Mouse (Mus musculus): ENCODE data around the gene Olfr617. TPM values are rescaled to one million over a fixed set of nuclear protein-coding genes. Genes with fewer than 3 reads are reported as not detected.

Olfr617 gene
- polyA plus RNA-seq (2021; fragmentation: Nextera tagmentation): not detected in 2 replicates
- long read RNA-seq, experiment 1: 0 reads
- long read RNA-seq, experiment 2: 0 reads

GRCm38 (mm10) chr7:103572761-103573160, at the start of gene Olfr617:
TSS of gene Olfr617 (plus strand) at chr7:103573061.

GRCm38 (mm10) chr7:103542617-103543016, 30.2 kb upstream of the Olfr617 start, which contains the start of gene Olfr612:
TSS of gene Olfr612 (minus strand) at chr7:103542717.

GRCm38 (mm10) chr7:103547774-103548173, 25.1 kb upstream of the Olfr617 start, which contains the start of gene Olfr613:
TSS of gene Olfr613 (plus strand) at chr7:103548074.

GRCm38 (mm10) chr7:103555779-103556178, 17.1 kb upstream of the Olfr617 start, which contains the start of gene Olfr615:
TSS of gene Olfr615 (plus strand) at chr7:103556079.

DNA sequence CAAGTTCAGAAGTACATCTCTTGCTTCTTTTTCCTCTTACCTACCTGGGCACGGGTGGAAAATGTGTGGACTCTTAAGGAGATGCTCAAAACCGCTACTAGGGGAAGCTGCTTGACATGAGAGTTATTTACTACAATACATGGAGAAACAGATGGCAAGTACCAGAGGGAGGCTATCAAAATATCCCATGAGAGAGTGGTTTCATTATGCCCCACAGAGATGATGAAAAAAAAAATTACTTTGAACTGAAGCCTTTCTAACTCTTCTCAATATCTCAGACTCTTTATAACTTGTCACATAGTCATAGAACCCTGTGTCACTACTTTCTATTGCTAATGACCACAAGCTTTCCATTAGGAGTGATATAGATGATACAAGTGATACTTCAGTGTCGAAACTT, 3.8 kb upstream of the Olfr617 start, which contains the start of gene Olfr616:
Gene Olfr616 (minus strand): TSS at position 101 of the 400 bp plus-strand sequence.

DNA sequence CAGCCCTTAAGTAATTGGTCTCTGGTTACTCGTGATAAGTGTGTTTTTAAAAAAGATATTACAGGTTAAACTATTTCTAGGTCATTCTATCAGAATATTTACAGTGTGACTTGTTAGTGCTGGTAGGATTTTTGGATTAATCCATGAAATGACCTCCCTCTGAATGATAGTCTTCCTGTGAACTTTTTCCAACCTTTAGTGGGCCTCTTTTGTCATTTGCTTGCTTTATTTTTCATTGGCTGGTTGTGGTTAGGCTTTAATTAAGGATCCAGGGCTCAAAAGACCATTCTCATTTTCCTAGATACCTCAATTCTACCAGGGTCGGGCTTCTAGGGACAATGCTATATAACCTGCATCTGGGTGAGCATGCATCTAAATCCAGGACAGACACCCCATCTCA, 16.9 kb downstream of the Olfr617 start, which contains the start of gene Olfr618:
Gene Olfr618 (plus strand): TSS at position 301 of the 400 bp plus-strand sequence.

GRCm38 (mm10) chr7:103600275-103600674, 27.4 kb downstream of the Olfr617 start, which contains the start of gene Olfr619:
TSS of gene Olfr619 (plus strand) at chr7:103600575.

GRCm38 (mm10) chr7:103612434-103612833, 39.6 kb downstream of the Olfr617 start, which contains the start of gene Olfr620:
TSS of gene Olfr620 (minus strand) at chr7:103612534.

Small RNA genes lying within 50 kb of the gene (microRNA-seq; reads per million reads assigned to microRNA genes)
- not detected for gene Gm26506

Other genes with a start within 250 kb of the Olfr617 start
- not detected in 2 replicates for gene Olfr598, start 249.5 kb upstream of the Olfr617 start, polyA plus RNA-seq (2021; fragmentation: Nextera tagmentation)
- gene Olfr599, start 237.1 kb upstream of the Olfr617 start, polyA plus RNA-seq (2021; fragmentation: Nextera tagmentation): not detected in 2 replicates
- not detected in 2 replicates for gene Olfr600, start 223.4 kb upstream of the Olfr617 start, polyA plus RNA-seq (2021; fragmentation: Nextera tagmentation)
- gene Olfr601, start 210.4 kb upstream of the Olfr617 start, polyA plus RNA-seq (2021; fragmentation: Nextera tagmentation): not detected in 2 replicates
- gene Olfr603, start 186.9 kb upstream of the Olfr617 start, polyA plus RNA-seq (2021; fragmentation: Nextera tagmentation): not detected in 2 replicates
- not detected in 2 replicates for gene Usp17lc, start 158.0 kb upstream of the Olfr617 start, polyA plus RNA-seq (2021; fragmentation: Nextera tagmentation)
- gene Olfr605, start 127.6 kb upstream of the Olfr617 start, polyA plus RNA-seq (2021; fragmentation: Nextera tagmentation): not detected in 2 replicates
- gene Olfr606, start 124.0 kb upstream of the Olfr617 start, polyA plus RNA-seq (2021; fragmentation: Nextera tagmentation): not detected in 2 replicates
- gene Olfr607, start 108.9 kb upstream of the Olfr617 start, polyA plus RNA-seq (2021; fragmentation: Nextera tagmentation): not detected in 2 replicates
- gene Olfr608, start 103.2 kb upstream of the Olfr617 start, polyA plus RNA-seq (2021; fragmentation: Nextera tagmentation): not detected in 2 replicates
- gene Olfr609, start 75.0 kb upstream of the Olfr617 start, polyA plus RNA-seq (2021; fragmentation: Nextera tagmentation): not detected in 2 replicates
- not detected in 2 replicates for gene Olfr610, start 60.9 kb upstream of the Olfr617 start, polyA plus RNA-seq (2021; fragmentation: Nextera tagmentation)
- not detected in 2 replicates for gene Olfr611, start 52.2 kb upstream of the Olfr617 start, polyA plus RNA-seq (2021; fragmentation: Nextera tagmentation)
- not detected in 2 replicates for gene Olfr612, start 30.3 kb upstream of the Olfr617 start, polyA plus RNA-seq (2021; fragmentation: Nextera tagmentation)
- not detected in 2 replicates for gene Olfr613, start 25.0 kb upstream of the Olfr617 start, polyA plus RNA-seq (2021; fragmentation: Nextera tagmentation)
- gene Olfr615, start 17.0 kb upstream of the Olfr617 start, polyA plus RNA-seq (2021; fragmentation: Nextera tagmentation): not detected in 2 replicates
- not detected in 2 replicates for gene Olfr616, start 3.9 kb upstream of the Olfr617 start, polyA plus RNA-seq (2021; fragmentation: Nextera tagmentation)
- not detected in 2 replicates for gene Olfr618, start 17.0 kb downstream of the Olfr617 start, polyA plus RNA-seq (2021; fragmentation: Nextera tagmentation)
- gene Olfr619, start 27.5 kb downstream of the Olfr617 start, polyA plus RNA-seq (2021; fragmentation: Nextera tagmentation): not detected in 2 replicates
- gene Olfr620, start 39.5 kb downstream of the Olfr617 start, polyA plus RNA-seq (2021; fragmentation: Nextera tagmentation): not detected in 2 replicates
- gene Olfr622, start 69.6 kb downstream of the Olfr617 start, polyA plus RNA-seq (2021; fragmentation: Nextera tagmentation): not detected in 2 replicates
- gene Olfr623, start 90.6 kb downstream of the Olfr617 start, polyA plus RNA-seq (2021; fragmentation: Nextera tagmentation): not detected in 2 replicates
- not detected in 2 replicates for gene Olfr624, start 98.1 kb downstream of the Olfr617 start, polyA plus RNA-seq (2021; fragmentation: Nextera tagmentation)
- not detected in 2 replicates for gene Olfr625-ps1, start 109.7 kb downstream of the Olfr617 start, polyA plus RNA-seq (2021; fragmentation: Nextera tagmentation)
- gene Olfr243, start 141.6 kb downstream of the Olfr617 start, polyA plus RNA-seq (2021; fragmentation: Nextera tagmentation): not detected in 2 replicates
- not detected in 2 replicates for gene Olfr628, start 157.3 kb downstream of the Olfr617 start, polyA plus RNA-seq (2021; fragmentation: Nextera tagmentation)
- gene Olfr629, start 171.9 kb downstream of the Olfr617 start, polyA plus RNA-seq (2021; fragmentation: Nextera tagmentation): not detected in 2 replicates
- gene Olfr630, start 184.3 kb downstream of the Olfr617 start, polyA plus RNA-seq (2021; fragmentation: Nextera tagmentation): not detected in 2 replicates
- not detected in 2 replicates for gene Olfr69, start 198.5 kb downstream of the Olfr617 start, polyA plus RNA-seq (2021; fragmentation: Nextera tagmentation)
- not detected in 2 replicates for gene Olfr68, start 206.6 kb downstream of the Olfr617 start, polyA plus RNA-seq (2021; fragmentation: Nextera tagmentation)
- not detected in 2 replicates for gene Olfr67, start 218.8 kb downstream of the Olfr617 start, polyA plus RNA-seq (2021; fragmentation: Nextera tagmentation)
- 0.80 and 2.0 TPM in 2 replicates for gene Hbb-bt, start 240.9 kb downstream of the Olfr617 start, polyA plus RNA-seq (2021; fragmentation: Nextera tagmentation)